Mouse (Mus musculus) ES-Bruce4 (cell line): Measurements from ENCODE around the gene 1700028P14Rik.

Experiments
- CTCF ChIP-seq: IDR thresholded peaks from one replicate; pipeline ENCODE4 v1.8.1; 2011; ENCODE audit warnings: low read depth, low read length
- POLR2A ChIP-seq: IDR thresholded peaks from one replicate; pipeline ENCODE4 v1.8.1; 2011; ENCODE audit warnings: low read length; ENCODE audit not compliant: insufficient read depth

DNA sequence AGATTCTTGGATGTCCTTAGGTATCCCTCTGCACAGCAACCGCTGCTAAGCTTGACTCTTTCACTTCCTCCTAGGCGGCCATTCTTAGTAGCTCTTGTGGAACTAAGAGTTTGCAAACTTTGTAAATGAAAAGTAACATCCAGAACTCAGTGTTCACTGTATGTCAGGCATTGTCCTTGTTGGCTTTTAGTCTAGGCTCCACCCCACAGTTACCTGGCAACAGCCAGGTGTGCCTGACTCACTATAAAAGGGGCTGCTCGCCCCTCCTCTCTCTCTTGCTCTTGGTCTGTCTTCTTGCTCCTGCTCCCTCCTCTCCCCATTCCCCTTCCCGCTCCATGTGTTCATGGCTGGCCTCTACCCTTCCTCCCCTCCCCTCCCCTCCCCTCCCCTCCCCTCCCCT, 46.5 kb upstream of the 1700028P14Rik start:
- TF ChIP-seq CTCF: no peak
- TF ChIP-seq POLR2A: no peak
